Mouse (Mus musculus): ENCODE results near the gene Acsl1. TPM values are rescaled to one million over a fixed set of nuclear protein-coding genes. Genes with fewer than 3 reads are reported as not detected.

Gene Acsl1
- total and polyA plus RNA-seq, 2 experiments from 2014 or later: 28.2 to 36.7 TPM

- DNase-seq (ENCODE audit: low spot score) (no peak), ATAC-seq (ENCODE audit: low FRiP score) (no peak)
- Histone ChIP-seq H3K36me3 (ENCODE audit: insufficient read depth, low read length) (no peaks in the 10 kb centered on the region), H3K4me3 (ENCODE audit: low read depth, low read length) (no peak overlapping the region), H3K27me3 (ENCODE audit: insufficient read depth, low read length) (no peaks in the 10 kb centered on the region), H3K4me2 (ENCODE audit: low read depth, low read length, poor library complexity, severe bottlenecking) (no peak overlapping the region), H3K9ac (replicated peaks; ENCODE audit: low read length, poor library complexity, severe bottlenecking) (no peak overlapping the region), H3K27ac (ENCODE audit: low read depth, low read length) (no peak overlapping the region), H3K9me3 (ENCODE audit: low read length) (no peaks in the 10 kb centered on the region), H3K4me1 (ENCODE audit: insufficient read depth, low read length) (no peaks in the 10 kb centered on the region)
- TF ChIP-seq CTCF (IDR thresholded peaks at IDR 0.05): no peak
- WGBS: 95% methylated on average over 8 of the region's 8 CpGs
Observed at GRCm38 (mm10) chr8:46484931-46485463, 14.2 kb downstream of the Acsl1 start.

GRCm38 (mm10) chr8:46488085-46488561, 17.3 kb downstream of the Acsl1 start:
- H3K36me3 ChIP-seq (ENCODE audit: insufficient read depth, low read length): no peaks in the 10 kb centered on the region; the same call in 1 of the 2 replicates
- no peak overlapping the region for H3K4me3 ChIP-seq (ENCODE audit: low read depth, low read length)
- no peak overlapping the region for H3K9ac ChIP-seq (replicated peaks; ENCODE audit: low read length, poor library complexity, severe bottlenecking)
- H3K27me3 ChIP-seq (ENCODE audit: insufficient read depth, low read length): no peaks in the 10 kb centered on the region
- 26% methylated on average over 7 of the region's 7 CpGs for WGBS
- no peak overlapping the region for H3K4me2 ChIP-seq (ENCODE audit: low read depth, low read length, poor library complexity, severe bottlenecking)
- DNase-seq (ENCODE audit: low spot score) (peak; percentile 64), ATAC-seq (ENCODE audit: low FRiP score) (peak; percentile 58; the same call in 1 of the 2 replicates)
- no peak overlapping the region for H3K27ac ChIP-seq (ENCODE audit: low read depth, low read length)
- no peak for TF ChIP-seq CTCF (IDR thresholded peaks at IDR 0.05)
- H3K9me3 ChIP-seq (ENCODE audit: low read length): no peaks in the 10 kb centered on the region
- H3K4me1 ChIP-seq (ENCODE audit: insufficient read depth, low read length): no peaks in the 10 kb centered on the region

GRCm38 (mm10) chr8:46489196-46489595, 18.4 kb downstream of the Acsl1 start:
- no peak overlapping the region for H3K9ac ChIP-seq (replicated peaks; ENCODE audit: low read length, poor library complexity, severe bottlenecking)
- H3K27me3 ChIP-seq (ENCODE audit: insufficient read depth, low read length): no peaks in the 10 kb centered on the region
- 59% methylated on average over 1 of the region's 1 CpGs for whole genome bisulfite sequencing
- H3K4me3 ChIP-seq (ENCODE audit: low read depth, low read length): no peak overlapping the region
- no peaks in the 10 kb centered on the region for H3K4me1 ChIP-seq (ENCODE audit: insufficient read depth, low read length)
- no peak for TF ChIP-seq CTCF (IDR thresholded peaks at IDR 0.05)
- H3K27ac ChIP-seq (ENCODE audit: low read depth, low read length): no peak overlapping the region
- H3K4me2 ChIP-seq (ENCODE audit: low read depth, low read length, poor library complexity, severe bottlenecking): no peak overlapping the region
- DNase-seq (ENCODE audit: low spot score): no peak
- H3K36me3 ChIP-seq (ENCODE audit: insufficient read depth, low read length): peaks cover 5% of the 10 kb centered on the region; the same call in 1 of the 2 replicates
- no peaks in the 10 kb centered on the region for H3K9me3 ChIP-seq (ENCODE audit: low read length)
- no peak for ATAC-seq (ENCODE audit: low FRiP score)

GRCm38 (mm10) chr8:46490250-46490649, 19.4 kb downstream of the Acsl1 start:
- TF ChIP-seq CTCF (IDR thresholded peaks at IDR 0.05): no peak
- no peak overlapping the region for H3K4me2 ChIP-seq (ENCODE audit: low read depth, low read length, poor library complexity, severe bottlenecking)
- ATAC-seq (ENCODE audit: low FRiP score): no peak
- no peak overlapping the region for H3K27ac ChIP-seq (ENCODE audit: low read depth, low read length)
- no peak for DNase-seq (ENCODE audit: low spot score)
- WGBS: 90% methylated on average over 8 of the region's 8 CpGs
- H3K27me3 ChIP-seq (ENCODE audit: insufficient read depth, low read length): no peaks in the 10 kb centered on the region
- no peaks in the 10 kb centered on the region for H3K4me1 ChIP-seq (ENCODE audit: insufficient read depth, low read length)
- no peak overlapping the region for H3K4me3 ChIP-seq (ENCODE audit: low read depth, low read length)
- no peaks in the 10 kb centered on the region for H3K9me3 ChIP-seq (ENCODE audit: low read length)
- peaks cover 10% of the 10 kb centered on the region for H3K36me3 ChIP-seq (ENCODE audit: insufficient read depth, low read length)
- H3K9ac ChIP-seq (replicated peaks; ENCODE audit: low read length, poor library complexity, severe bottlenecking): no peak overlapping the region

- Histone ChIP-seq H3K4me2 (ENCODE audit: low read depth, low read length, poor library complexity, severe bottlenecking) (no peak overlapping the region), H3K27me3 (ENCODE audit: insufficient read depth, low read length) (no peaks in the 10 kb centered on the region), H3K27ac (ENCODE audit: low read depth, low read length) (no peak overlapping the region), H3K36me3 (ENCODE audit: insufficient read depth, low read length) (peaks cover 11% of the 10 kb centered on the region), H3K9ac (replicated peaks; ENCODE audit: low read length, poor library complexity, severe bottlenecking) (no peak overlapping the region), H3K4me1 (ENCODE audit: insufficient read depth, low read length) (no peaks in the 10 kb centered on the region), H3K9me3 (ENCODE audit: low read length) (no peaks in the 10 kb centered on the region), H3K4me3 (ENCODE audit: low read depth, low read length) (no peak overlapping the region)
- no peak for ATAC-seq (ENCODE audit: low FRiP score)
- no peak for DNase-seq (ENCODE audit: low spot score)
- WGBS: 85% methylated on average over 6 of the region's 6 CpGs
- no peak for TF ChIP-seq CTCF (IDR thresholded peaks at IDR 0.05)
Observed at GRCm38 (mm10) chr8:46490821-46491220, 20.0 kb downstream of the Acsl1 start.

GRCm38 (mm10) chr8:46493495-46494170, 22.8 kb downstream of the Acsl1 start:
- no peak for ATAC-seq (ENCODE audit: low FRiP score)
- peaks cover 11% of the 10 kb centered on the region for H3K36me3 ChIP-seq (ENCODE audit: insufficient read depth, low read length)
- DNase-seq (ENCODE audit: low spot score): no peak
- H3K27me3 ChIP-seq (ENCODE audit: insufficient read depth, low read length): no peaks in the 10 kb centered on the region
- H3K4me1 ChIP-seq (ENCODE audit: insufficient read depth, low read length): no peaks in the 10 kb centered on the region
- no peak for TF ChIP-seq CTCF (IDR thresholded peaks at IDR 0.05)
- H3K9me3 ChIP-seq (ENCODE audit: low read length): no peaks in the 10 kb centered on the region
- H3K4me2 ChIP-seq (ENCODE audit: low read depth, low read length, poor library complexity, severe bottlenecking): no peak overlapping the region
- whole genome bisulfite sequencing: 89% methylated on average over 11 of the region's 11 CpGs
- no peak overlapping the region for H3K27ac ChIP-seq (ENCODE audit: low read depth, low read length)
- H3K9ac ChIP-seq (replicated peaks; ENCODE audit: low read length, poor library complexity, severe bottlenecking): no peak overlapping the region
- H3K4me3 ChIP-seq (ENCODE audit: low read depth, low read length): no peak overlapping the region
